Mouse (Mus musculus) fibroblast of lung, adult 2 months (primary cell): ENCODE measurements around the gene AL732309.1.

Experiments used
- DNase-seq: peaks from one replicate; pipeline ENCODE4 v3.0.0-alpha.2; 2011; ENCODE audit warnings: low read depth

The AL732309.1 gene

DNA sequence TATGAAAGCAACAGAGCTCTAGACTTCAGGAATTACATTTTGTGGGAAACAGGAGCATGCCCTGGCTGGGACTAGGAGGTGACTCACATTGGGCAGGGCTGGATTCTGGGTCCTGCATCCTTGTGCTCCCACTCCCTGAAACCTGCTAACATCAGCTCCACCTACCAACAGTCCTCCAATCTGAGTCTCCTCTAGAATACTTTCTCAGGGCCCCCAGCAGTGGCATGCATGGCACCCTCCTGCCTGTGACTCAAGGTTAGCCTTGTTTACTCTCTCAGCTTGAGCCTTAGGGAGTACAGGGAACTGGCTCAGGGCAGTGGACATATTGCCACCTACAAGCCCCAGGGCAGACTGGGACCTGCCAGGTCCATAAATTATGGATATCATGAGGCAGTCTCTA lies 8.6 kb downstream of the AL732309.1 start:
- DNase-seq, result no peak

DNA sequence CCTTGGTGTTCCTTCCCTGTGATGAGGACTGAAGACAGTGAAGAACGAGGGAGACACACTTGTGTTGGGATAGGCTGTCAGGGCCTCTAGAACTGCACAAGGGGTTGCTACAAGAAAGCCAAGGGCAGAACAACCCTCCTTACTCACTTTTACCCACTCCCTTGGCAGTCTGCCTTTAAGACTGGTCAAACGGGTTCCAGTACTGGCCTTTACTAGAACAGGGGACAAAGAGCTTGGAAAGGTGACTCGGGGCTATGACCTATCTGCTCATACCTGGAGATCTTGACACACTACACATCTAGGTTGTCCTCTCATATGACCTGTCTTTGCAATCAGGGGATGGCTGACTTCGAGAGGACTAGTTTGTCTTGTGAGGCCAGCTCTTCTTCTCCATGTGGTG lies 9.1 kb downstream of the AL732309.1 start:
- no peak for DNase-seq

DNA sequence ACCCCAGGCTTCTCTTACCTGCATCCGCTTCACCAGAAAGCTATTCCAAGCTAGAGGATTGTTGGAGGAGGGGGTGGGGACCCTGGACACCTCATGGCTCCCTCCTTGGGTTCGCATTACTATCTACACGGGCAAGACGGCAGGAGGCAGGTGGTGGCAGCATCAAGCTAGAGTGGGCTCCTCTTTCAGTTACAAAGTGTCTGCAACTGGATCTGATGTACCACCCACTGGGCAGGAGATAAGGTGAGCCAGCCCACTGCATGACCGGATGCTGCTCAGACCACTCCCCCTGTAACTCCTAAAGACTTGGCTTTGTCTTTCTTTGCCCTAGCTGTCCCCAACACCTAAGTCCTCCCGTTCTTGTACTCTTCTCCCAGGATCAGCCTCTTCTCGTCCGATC lies 10.0 kb downstream of the AL732309.1 start, which contains the start of gene Rnf224:
TSS of gene Rnf224 (minus strand) at position 174 of the 400 bp plus-strand sequence.
- DNase-seq, result no peak

DNA sequence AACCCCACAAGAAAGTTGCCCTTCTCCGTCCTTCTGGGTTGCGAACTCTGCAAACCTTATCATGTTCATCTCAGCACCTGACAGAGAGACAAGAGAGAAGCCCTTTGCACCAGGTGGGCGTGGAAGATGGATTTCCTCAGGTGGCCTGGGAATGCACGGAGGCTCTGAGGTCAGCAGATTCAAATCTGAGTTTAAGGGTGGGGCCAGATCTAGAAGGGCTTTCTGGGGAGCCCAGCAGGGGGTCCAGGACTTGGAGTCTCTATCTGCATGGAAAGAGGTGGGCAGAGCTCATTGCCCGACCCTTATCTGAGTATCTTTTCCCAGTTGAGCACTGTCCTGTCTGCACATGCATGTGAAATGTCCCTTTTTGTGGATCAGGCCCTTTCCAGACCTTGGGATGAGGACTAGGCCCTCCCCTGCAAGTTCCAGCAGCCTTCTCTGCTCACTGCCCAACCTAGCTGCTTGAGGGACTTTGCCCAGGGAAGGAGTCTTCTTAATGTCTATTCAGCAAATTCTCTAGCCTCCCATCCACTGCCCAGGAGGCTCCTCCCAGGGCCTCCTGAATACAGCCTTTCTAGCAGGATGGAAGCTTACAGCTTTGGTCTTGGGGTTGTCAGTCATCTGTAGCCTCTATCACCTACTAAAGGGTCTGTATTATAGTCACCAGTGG lies 12.0 kb downstream of the AL732309.1 start:
- no peak for DNase-seq

DNA sequence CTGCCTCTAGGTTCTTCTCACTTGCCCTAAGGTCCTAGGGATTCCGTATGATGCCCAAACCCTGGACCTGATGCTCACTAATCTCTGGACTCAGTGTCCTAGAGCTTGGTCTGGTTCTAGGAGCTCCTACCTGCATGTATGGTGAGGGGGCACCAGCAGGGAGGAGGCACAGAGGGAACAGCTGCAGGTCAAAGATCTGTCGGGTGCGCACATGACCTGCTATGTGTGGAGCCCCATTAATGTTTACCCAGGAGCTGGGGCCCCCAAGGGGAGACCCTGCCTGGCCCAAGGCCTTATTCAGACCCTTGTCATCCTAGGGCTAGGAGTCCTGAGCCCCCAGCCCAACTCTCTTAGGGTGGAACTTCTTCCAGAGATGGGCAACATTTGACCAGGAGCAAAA lies 12.6 kb downstream of the AL732309.1 start, which contains the start of gene Slc34a3:
TSS of gene Slc34a3 (minus strand) at position 315 of the 400 bp plus-strand sequence.
- no peak for DNase-seq

DNA sequence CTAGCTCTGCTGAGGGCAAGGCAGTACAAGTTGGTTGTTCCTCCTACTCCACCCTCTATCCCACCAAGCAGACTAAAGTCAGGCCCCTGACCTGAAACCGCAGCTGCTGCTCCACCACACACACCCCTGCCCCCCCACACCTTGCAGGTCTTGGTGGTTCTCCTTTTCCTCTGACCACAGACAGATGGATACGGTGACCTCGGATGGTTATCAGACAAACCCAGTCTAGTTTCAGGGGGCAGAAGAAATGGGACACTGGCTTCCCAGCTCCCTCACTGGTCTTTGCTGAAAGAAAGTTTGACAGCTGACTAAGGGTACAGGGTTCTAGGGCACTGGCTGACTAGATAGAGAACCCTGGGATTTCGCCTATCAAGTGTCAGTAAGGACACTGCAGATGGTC lies 13.2 kb downstream of the AL732309.1 start:
- no peak for DNase-seq

DNA sequence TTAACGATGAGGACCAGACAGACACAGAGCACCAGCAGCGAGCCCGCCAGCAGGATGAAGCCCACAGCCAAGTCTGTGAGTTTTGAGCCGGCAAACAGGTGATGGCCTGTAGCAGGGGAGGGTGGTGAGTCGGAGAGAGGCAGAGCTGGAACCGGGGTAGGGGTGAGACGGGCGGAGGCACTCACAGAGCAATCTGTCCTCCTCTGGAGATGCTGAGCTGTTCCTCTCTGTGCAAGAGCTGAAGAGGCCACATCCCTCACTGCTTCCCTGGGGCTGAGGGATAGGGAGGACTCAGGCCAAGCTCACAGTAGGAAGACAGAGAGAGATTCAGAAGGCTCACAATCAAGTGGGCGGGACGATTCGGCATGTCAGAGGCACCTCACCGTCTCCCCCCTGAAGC lies 15.6 kb downstream of the AL732309.1 start:
- no peak for DNase-seq

DNA sequence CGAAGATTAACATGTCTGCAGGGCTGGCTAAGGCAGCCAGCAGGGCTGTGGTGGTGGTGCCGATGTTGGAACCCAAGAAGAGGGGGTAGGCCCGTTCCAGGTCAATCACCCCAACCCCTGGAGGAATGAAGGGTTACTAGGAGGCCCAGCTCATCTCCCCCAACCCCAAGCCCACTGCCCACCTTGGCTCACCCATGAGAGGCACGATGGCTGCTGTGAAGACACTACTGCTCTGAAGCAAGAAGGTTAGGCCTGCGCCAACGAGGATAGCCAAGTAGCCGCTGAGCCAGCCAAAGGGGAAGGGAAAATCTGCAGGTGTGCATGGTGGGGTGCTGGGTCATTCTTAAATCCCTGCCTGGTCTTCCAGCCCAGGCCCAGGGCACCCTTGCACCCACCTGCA lies 16.1 kb downstream of the AL732309.1 start:
- no peak for DNase-seq

DNA sequence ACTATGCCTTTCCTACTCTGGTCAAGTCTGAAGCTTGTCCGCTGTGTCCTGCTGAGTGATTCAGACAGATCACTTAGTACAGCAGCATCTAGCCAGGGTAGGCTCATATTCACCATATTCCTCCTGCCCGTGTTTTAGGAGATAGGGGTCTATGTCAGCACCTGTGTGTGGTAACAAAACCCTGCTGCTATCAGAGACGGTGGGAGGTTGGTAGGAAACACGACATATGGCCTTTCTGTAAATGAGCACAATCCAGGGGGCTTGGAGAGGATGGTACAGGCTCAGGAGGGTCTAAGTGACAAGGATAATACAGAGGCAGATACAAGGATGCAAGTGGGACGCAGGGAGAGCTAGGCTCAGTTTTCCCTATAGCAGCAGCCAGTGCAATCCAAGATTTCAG lies 17.1 kb downstream of the AL732309.1 start:
- no peak for DNase-seq

DNA sequence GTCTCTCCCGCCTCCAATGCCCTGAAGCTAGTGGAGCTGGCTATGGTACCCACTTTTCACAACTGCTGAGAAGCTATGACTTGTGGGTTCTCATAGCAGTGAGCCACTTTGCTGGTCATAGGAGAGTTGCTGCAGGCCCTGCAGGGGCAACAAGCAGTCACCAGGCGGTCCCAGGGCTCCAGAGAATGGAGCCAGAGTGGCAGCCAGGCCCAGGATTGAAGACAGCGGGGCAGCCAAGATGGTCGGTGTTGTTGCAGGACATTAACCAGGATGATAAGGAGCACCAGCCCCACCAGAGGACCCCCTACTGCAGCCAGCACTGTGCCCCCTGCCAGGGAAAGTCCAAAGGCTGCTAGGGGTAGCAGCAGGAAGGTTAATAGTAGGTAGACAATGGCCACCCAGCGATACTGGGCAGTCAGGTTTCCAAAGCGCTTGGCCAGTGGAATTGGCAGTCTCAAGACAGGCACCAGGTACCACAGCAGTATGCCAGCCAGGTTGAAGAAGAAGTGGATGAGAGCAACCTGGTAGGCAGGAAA lies 17.6 kb downstream of the AL732309.1 start:
- DNase-seq, result no peak

DNA sequence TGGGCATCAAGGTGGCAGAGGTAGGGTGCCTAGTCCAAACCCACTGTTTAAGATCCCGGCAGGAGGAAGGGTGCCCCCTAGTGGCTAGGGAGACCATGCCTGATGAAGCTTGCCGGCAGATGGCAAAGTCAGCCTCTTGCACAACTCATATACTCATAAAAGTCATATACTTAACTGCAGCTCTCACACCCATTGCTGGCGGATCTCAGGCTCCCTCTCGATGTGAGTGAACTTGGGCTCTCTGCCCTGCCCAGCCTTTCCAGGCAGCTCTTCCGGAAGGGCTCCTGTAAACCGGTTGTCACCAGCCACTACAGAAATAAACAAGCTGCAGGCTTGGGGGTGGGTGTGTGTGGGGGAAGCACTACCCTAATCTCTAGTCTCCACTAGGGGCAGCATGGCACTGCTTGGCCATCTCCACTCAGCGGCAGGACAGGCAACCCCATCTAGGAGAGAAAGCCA lies 18.2 kb downstream of the AL732309.1 start:
- peak; percentile 87 for DNase-seq

DNA sequence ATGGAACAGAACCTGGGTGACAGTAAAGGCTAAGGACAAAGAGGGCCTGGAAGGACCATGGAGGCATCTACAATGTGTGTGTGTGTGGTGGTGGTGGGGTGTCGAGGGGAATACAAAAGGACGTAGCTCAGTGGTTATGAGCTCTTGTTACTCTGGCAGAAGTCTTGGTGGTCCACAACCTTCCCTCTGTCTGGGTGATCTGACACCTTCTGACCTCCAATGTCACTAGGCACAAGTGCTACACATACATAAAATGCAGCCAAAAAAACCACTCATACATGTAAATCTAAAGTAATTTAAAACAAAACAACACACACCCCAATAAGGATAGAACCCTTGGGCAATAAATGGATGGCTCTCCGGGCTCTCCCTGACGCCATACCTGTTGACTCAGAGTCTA lies 19.3 kb downstream of the AL732309.1 start:
- DNase-seq, result no peak

DNA sequence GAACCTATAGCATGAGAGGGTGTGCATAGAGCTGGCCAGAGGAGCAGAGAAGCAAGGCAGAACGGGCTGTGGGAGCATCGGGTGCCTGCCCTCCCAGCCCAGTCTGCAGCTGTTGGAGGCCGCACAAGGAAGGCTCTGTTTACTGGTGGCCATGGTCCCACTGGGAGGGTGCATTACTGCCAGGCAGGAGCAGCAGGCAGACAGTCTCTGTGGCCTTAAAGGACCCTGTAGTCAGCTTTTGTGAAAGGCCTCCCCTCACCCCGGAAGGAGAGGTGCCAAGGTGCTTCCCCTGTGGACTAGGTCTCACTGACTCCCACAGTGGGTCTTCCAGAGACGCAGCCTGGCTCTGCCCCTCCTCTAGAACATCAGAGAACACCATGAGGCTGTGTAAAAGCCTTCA lies 19.8 kb downstream of the AL732309.1 start:
- DNase-seq, result no peak

DNA sequence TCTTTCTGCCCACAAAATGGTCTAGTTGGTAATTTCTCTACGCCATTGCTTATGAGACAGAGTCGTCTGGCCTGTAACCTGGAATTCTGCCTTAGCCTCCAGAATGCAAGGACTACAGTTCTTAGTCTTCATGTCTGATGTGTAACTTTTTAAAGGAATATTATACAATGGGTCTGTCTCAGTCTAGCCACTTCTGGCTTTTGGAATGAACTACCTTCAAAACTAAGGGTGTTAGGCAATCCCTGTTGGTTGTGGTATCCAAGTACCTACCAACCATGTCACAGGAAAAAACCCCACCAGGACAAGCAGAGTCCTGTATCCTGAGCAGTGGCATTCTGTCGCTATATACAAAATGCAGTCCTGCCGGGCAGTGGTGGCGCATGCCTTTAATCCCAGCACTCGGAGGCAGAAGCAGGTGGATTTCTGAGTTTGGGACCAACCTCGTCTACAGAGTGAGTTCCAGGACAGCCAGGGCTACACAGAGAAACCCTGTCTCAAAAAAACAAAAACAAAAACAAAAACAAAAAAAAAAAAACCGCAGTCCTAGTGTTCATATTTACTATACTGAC lies 20.8 kb downstream of the AL732309.1 start:
- DNase-seq, result no peak

DNA sequence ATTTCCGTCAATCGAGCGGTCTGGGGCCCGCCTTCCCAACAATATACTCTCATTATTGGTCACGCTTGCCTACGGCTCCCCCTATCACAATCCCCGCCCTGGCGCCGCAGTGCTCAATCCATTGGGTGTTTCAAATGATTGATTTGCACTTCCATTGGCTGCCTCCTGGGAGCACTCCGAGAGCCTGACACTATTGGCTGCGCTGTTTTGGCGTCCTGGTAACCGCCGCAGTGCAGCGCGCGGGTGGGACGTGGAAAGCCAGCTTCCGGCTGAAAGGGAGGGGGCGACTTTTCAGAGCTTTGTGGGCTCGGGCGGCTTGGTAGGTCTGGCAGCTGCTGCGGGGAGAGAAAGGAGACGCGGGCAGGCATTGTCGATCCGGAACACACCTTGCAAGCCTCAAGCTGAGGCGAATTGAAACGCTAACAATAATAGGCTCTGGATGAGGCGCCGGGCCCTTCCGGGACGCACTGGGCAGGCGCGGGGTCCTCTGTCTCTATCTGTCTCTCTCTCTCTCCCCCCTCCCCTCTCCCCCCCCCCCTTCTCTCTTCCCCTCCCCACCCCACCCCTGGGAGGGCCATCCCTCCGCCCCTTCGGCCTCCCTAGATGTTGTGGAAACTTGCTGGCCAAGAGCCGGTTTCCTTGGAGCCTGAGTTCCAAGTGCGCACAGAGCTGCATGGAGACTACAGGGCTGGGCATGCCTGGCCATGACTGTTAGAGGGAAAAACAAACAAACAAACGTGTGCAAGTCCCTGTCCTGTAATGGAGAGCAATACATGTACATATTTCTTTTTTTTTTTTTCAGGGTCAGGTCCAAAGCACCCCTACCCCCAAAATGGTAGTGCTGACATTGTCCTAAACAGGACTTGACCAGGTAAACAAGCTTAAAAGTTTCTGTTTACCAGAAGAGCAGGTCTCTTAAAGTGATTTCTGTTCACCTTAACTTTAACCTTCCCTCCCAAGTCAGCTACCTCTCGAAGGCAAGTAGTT lies 21.6 kb downstream of the AL732309.1 start:
- peak; percentile 99 for DNase-seq

DNA sequence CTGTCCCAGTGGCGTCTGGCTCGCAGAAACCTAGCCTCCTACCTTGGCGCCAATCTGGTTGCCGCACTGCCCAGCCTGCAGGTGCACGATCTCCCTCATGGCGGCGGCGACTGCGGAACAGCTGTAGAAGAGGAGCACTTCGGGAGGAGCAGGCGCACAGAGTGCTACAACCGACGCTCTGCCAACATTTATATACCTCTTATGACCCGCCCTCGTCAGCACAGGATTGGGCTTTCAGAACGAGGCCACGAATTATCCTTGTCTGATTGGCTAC lies 22.2 kb downstream of the AL732309.1 start, which contains the start of gene Tubb4b:
TSS of gene Tubb4b (minus strand) at position 211 of the 274 bp plus-strand sequence.
- no peak for DNase-seq

DNA sequence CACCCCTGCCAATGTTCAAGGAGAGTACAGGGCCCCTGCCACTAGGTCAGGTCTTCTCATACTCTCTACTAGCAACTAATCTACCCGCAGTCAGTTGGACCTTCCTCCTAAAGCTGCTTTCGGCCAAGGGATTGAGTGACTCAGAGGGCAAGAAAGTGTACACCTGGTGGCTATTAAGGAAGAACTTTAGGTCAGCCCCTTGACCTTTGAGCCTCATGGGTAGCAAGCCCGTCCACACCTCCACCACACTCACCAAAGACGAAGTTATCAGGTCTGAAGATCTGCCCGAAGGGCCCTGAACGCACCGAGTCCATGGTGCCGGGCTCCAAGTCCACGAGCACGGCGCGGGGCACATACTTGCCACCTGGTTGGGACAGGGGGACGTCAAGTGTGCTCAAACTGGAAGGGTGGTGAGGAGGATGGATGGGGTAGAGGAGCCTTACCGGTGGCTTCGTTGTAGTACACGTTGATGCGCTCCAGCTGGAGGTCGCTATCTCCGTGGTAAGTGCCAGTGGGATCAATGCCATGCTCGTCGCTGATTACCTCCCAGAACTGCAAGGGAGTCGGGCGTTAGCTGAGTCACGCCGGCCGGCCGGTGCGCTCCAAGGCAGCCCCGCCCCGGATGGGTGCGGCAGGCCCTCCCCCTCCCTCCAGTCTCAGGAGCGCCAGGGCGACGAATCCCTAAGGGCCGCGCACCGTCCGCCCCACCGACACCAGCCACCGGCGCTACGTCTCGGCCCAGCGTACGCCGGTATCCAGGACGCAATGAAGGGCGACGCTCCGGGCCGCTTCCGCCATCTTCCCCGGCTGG lies 22.8 kb downstream of the AL732309.1 start:
- DNase-seq, result peak; percentile 33

DNA sequence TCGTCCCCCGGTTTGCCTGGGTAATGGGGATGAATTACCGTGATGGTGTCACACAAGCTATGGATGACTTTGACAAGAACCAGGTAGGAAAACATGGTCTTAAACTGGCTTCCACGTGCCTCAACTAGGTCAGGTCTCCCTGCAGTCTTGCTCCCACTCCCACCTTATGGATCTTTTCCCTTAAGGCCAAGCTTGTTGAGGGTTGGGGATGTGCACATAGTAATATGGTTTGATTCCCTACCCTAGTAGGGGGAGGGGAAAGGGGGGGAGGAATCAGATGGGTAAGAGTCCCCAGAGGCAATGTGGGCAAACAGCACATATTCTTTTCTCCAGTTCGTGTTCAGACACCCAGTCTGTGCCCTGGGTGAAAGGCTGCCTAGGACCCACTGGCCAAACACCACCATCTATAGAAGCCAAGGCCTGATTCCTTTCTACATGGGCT lies 25.3 kb downstream of the AL732309.1 start:
- DNase-seq, result no peak

DNA sequence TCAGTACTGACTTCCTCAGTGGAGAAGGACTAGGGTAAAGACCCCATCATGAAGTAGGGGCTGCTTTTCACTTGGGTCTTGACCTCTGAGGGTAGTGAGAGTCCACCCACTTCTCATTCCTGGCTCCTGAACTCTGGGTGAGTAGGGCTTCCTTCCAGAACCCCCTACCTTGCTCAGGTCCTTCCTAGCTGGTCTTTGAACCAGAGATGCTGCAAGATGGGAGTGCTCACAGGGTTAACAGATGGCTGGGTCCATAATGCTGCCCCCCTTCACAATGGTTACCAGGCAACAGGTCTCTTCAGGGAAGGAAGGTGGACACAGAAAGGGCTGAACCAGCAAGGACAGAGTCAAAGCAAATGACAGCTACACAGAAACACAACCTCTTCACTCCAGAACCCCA lies 28.2 kb downstream of the AL732309.1 start, which contains the start of gene Fam166a:
TSS of gene Fam166a (plus strand) at position 301 of the 400 bp plus-strand sequence.
- DNase-seq, result no peak

DNA sequence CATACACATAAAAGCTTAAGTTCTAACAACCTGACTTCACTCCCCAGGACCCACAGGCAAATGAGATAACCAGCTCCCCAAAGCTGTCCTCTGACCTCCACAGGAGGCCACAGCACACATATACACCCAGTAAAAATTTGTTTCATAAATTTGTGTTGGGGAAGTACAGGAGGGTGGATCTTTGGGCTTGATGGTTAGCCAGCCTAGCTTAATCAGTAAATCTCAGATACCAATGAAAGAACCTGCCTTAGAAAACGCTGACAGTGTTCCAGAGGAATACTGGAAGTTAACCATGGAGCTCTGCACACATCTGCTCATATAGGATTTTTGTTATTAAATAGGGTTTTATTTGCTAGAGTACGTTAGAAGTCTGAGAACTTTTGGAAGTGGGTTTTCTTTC lies 29.0 kb downstream of the AL732309.1 start:
- DNase-seq, result no peak

DNA sequence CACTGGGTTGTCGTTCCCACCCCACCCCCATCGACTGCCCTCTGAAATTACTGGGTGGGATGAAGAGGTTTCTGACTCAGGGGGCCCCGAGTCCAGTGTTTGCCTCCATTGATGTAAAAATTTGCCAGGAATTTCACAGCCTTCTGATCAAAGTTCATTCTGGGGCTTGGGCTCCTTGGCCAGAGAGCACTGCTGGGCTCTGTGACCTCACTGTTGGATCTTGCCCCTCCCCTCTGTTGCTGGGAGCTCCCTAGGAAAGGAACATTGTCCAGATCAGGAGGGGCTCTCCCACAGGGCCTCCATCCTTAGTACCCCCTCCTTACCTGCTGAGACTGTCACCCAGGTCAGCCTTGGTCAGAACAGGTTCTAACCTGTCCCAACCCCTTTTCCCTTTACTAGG lies 32.2 kb downstream of the AL732309.1 start, which contains the start of gene Stpg3:
TSS of gene Stpg3 (minus strand) at position 194 of the 400 bp plus-strand sequence.
- DNase-seq, result no peak
